Mouse (Mus musculus) liver, postnatal 0 days (tissue): ENCODE results near the gene Ndufv1.

Experiments
- CTCF ChIP-seq: sonication (generic); IDR thresholded peaks from 2 replicates; pipeline ENCODE4 v1.5.1; 2016; ENCODE audit warnings: antibody characterized with exemption, low read depth
- EP300 ChIP-seq: IDR thresholded peaks from 2 replicates; pipeline ENCODE4 v1.6.1; 2016; ENCODE audit warnings: antibody characterized with exemption, low read depth, mild to moderate bottlenecking

DNA sequence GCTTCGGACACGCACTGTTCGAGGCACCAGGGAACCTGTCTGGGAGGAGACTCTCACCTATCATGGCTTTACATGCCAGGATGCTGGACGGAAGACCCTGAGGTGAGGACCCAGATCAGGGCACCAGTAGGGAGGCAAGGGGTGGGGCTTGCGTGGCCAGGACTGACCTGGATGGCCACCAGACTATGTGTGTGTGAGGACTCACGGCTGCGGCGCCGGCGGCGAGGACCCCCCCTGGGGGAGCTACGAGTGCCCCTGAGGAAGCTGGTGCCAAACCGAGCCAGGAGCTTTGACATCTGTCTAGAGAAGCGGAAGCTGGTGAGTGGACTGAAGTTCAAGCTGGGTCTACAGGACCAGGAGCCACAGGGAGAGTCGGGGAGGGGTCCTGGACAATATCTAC, 8.3 kb downstream of the Ndufv1 start:
- TF ChIP-seq CTCF (no peak), EP300 (no peak)
